Mouse (Mus musculus): ENCODE measurements around the gene Lrrtm4.

GRCm38 (mm10) chr6:80209476-80209875 is 190.8 kb downstream of the Lrrtm4 start:
- no peak for TF ChIP-seq MAFK (IDR thresholded peaks at IDR 0.05; ENCODE audit: insufficient read depth, low read depth, low read length)
- TF ChIP-seq ZNF384 (IDR thresholded peaks at IDR 0.05; ENCODE audit: low read depth, low read length): no peak

All from ES-E14 (cell line).